Mouse (Mus musculus): ENCODE results near the gene Dnaja2. TPM values are rescaled to one million over a fixed set of nuclear protein-coding genes. Genes with fewer than 3 reads are reported as not detected.

The Dnaja2 gene
- total RNA-seq, 1 experiment: 158 TPM

DNA sequence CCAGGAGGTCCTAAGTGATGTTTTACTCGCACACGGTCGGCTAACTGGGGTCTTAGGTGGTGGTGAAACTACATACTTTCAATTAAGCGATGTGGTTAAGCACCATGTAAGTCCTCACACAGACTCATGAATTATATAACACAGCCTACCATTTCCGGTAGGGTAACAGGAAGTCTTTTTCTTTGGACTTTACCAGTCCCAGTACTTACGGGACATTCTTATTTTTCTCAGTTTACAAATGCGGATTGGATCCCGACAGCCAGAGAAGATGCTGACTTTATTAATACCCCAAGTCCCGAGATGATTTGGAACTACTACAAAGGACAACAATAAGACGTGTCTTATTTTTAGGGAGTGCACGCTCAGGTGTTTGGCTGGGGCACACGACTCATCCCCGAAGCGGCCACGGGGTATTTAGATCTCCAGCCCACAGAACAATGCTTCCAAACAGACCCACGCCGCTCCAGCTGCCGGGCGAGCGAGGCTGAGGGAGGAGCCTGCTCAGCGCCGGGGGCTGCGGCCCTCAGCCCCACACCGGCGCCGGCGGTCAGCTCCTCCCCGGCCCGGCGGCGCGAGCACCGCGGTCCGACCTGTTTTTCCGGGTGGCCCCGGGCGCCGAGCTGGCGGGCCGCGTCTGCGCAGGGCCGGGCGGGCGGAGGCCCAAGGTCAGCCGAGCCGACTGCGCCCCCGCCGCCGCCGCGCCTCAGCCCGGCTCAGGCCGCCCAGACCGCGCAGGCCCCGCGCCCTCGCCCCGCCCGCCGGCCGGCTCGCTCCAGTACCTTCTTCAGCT lies 558 bp downstream of the Dnaja2 start:
- Histone ChIP-seq H3K9me3 (ENCODE audit: control insufficient read depth, insufficient read depth, low read depth, low read length) (no peaks in the 10 kb centered on the region), H3K4me3 (ENCODE audit: insufficient read depth in 1 of 2, low read depth in 1 of 2, low read length in 2 of 2, poor library complexity in 1 of 2, severe bottlenecking in 1 of 2) (peak overlapping the region; percentile 75 to 100), H3K4me1 (ENCODE audit: control insufficient read depth in 2 of 2, insufficient read depth in 2 of 2, low read length in 2 of 2, poor library complexity in 1 of 2) (peaks cover 2 to 3% of the 10 kb centered on the region in 2 experiments; a peak in 2 of 4 replicates), H3K27ac (ENCODE audit: insufficient read depth, low read depth, low read length, poor library complexity, severe bottlenecking) (peak overlapping the region; percentile 98), H3K36me3 (ENCODE audit: control insufficient read depth, insufficient read depth, low read length, poor library complexity, severe bottlenecking) (peaks cover 11% of the 10 kb centered on the region), H3K9ac (ENCODE audit: insufficient read depth, low read depth, low read length, poor library complexity, severe bottlenecking) (peak overlapping the region; percentile 100)
- DNase-seq (ENCODE audit: low read depth, low spot score): peak; percentile 11
- TF ChIP-seq HCFC1 (IDR thresholded peaks at IDR 0.05; ENCODE audit: borderline replicate concordance, insufficient read depth, low read length) (no peak), CHD2 (IDR thresholded peaks at IDR 0.05; ENCODE audit: low read depth, low read length) (no peak), MAFK (IDR thresholded peaks at IDR 0.05; ENCODE audit: insufficient read depth, low read depth, low read length) (no peak)
- in situ Hi-C loops (cut with MboI; ENCODE audit: low sequenced_read_pairs in 2 of 2, unreplicated experiment in 2 of 2): no loop called here

DNA sequence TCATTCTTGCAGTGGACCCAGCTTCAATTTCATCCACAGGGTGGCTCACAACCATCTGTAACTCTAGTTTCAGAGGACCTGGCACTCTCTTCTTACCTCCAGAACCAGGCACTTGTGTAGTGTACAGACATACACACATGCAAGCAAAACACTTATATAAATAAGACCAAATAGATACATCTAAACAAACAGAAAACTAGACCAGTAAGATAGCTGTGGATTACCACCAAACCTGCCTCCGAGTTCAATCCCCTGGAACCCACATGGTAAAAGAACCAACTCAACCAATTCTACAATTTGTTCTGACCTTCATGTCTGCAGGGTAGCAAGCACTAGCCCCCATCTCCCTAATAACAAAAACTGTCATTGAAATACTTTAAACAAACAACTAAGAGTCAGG lies 3.2 kb downstream of the Dnaja2 start:
- Histone ChIP-seq H3K4me1 (ENCODE audit: control insufficient read depth in 2 of 2, insufficient read depth in 2 of 2, low read length in 2 of 2, poor library complexity in 1 of 2) (peaks cover 2 to 3% of the 10 kb centered on the region in 2 experiments; a peak in 2 of 4 replicates), H3K4me3 (ENCODE audit: insufficient read depth in 1 of 2, low read depth in 1 of 2, low read length in 2 of 2, poor library complexity in 1 of 2, severe bottlenecking in 1 of 2) (no peak overlapping the region), H3K36me3 (ENCODE audit: control insufficient read depth, insufficient read depth, low read length, poor library complexity, severe bottlenecking) (peaks cover 20% of the 10 kb centered on the region), H3K9me3 (ENCODE audit: control insufficient read depth, insufficient read depth, low read depth, low read length) (no peaks in the 10 kb centered on the region), H3K9ac (ENCODE audit: insufficient read depth, low read depth, low read length, poor library complexity, severe bottlenecking) (no peak overlapping the region), H3K27ac (ENCODE audit: insufficient read depth, low read depth, low read length, poor library complexity, severe bottlenecking) (no peak overlapping the region)
- in situ Hi-C loops (cut with MboI; ENCODE audit: low sequenced_read_pairs in 2 of 2, unreplicated experiment in 2 of 2): no loop called here
- no peak for DNase-seq (ENCODE audit: low read depth, low spot score)
- TF ChIP-seq ZC3H11A (IDR thresholded peaks at IDR 0.05; ENCODE audit: borderline replicate concordance, low read depth, low read length) (no peak), HCFC1 (IDR thresholded peaks at IDR 0.05; ENCODE audit: borderline replicate concordance, insufficient read depth, low read length) (no peak), ZNF384 (IDR thresholded peaks at IDR 0.05; ENCODE audit: low read depth, low read length) (no peak), MAFK (IDR thresholded peaks at IDR 0.05; ENCODE audit: insufficient read depth, low read depth, low read length) (no peak), CHD2 (IDR thresholded peaks at IDR 0.05; ENCODE audit: low read depth, low read length) (no peak)

DNA sequence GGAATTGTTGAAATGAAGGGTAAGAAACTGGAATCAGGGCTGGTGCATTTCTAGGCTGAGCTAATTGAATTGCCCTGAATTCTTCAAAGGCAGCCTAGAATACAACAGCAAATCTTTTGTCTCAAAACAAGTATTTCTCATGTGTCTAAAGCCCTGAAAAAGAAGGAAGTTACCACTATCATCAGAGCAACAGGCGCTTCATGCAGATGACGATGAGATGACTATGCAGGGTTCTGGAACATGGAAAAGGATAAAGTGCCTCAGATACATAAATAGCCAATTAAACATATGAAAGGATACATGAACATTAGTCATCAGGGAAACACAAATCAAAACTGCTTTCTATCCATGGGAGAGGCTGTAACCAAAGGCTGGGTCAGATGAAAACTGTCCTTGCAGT lies 18.8 kb downstream of the Dnaja2 start:
- Histone ChIP-seq H3K36me3 (ENCODE audit: control insufficient read depth, insufficient read depth, low read length, poor library complexity, severe bottlenecking) (peaks cover 9% of the 10 kb centered on the region), H3K4me3 (ENCODE audit: insufficient read depth in 1 of 2, low read depth in 1 of 2, low read length in 2 of 2, poor library complexity in 1 of 2, severe bottlenecking in 1 of 2) (no peak overlapping the region), H3K27ac (ENCODE audit: insufficient read depth, low read depth, low read length, poor library complexity, severe bottlenecking) (no peak overlapping the region), H3K4me1 (ENCODE audit: control insufficient read depth in 2 of 2, insufficient read depth in 2 of 2, low read length in 2 of 2, poor library complexity in 1 of 2) (peaks cover 0 to 3% of the 10 kb centered on the region in 2 experiments; a peak in 2 of 4 replicates), H3K9ac (ENCODE audit: insufficient read depth, low read depth, low read length, poor library complexity, severe bottlenecking) (no peak overlapping the region), H3K9me3 (ENCODE audit: control insufficient read depth, insufficient read depth, low read depth, low read length) (no peaks in the 10 kb centered on the region)
- no peak for TF ChIP-seq CHD2 (IDR thresholded peaks at IDR 0.05; ENCODE audit: low read depth, low read length)
- no peak for TF ChIP-seq ZNF384 (IDR thresholded peaks at IDR 0.05; ENCODE audit: low read depth, low read length)
- no peak for TF ChIP-seq HCFC1 (IDR thresholded peaks at IDR 0.05; ENCODE audit: borderline replicate concordance, insufficient read depth, low read length)
- TF ChIP-seq ZC3H11A (IDR thresholded peaks at IDR 0.05; ENCODE audit: borderline replicate concordance, low read depth, low read length): no peak
- no peak for TF ChIP-seq MAFK (IDR thresholded peaks at IDR 0.05; ENCODE audit: insufficient read depth, low read depth, low read length)
- no peak for DNase-seq (ENCODE audit: low read depth, low spot score)
- in situ Hi-C loops (cut with MboI; ENCODE audit: low sequenced_read_pairs in 2 of 2, unreplicated experiment in 2 of 2): no loop called here

DNA sequence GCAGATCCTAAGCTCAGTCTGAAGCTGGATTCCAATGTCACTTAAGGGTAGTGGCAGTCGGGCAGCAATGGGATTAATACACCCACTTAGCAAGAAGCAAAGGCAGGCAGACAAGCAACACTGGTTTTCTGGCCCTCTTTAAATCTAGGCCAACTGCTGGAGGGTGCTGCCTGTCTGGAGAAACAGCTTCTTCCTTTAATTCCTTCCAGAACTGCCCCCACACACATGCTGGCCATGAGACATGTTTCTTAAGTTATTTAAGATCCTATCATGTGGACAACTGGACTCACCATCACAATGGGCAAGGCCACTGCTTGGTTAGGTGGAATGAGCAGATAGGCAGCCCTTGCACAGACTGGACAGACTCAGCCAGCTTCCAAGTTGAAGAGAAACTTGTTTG lies 21.0 kb downstream of the Dnaja2 start:
- in situ Hi-C loops (cut with MboI; ENCODE audit: low sequenced_read_pairs in 2 of 2, unreplicated experiment in 2 of 2): no loop called here
- no peak for TF ChIP-seq ZC3H11A (IDR thresholded peaks at IDR 0.05; ENCODE audit: borderline replicate concordance, low read depth, low read length)
- no peak for TF ChIP-seq CHD2 (IDR thresholded peaks at IDR 0.05; ENCODE audit: low read depth, low read length)
- TF ChIP-seq MAFK (IDR thresholded peaks at IDR 0.05; ENCODE audit: insufficient read depth, low read depth, low read length): no peak
- TF ChIP-seq ZNF384 (IDR thresholded peaks at IDR 0.05; ENCODE audit: low read depth, low read length): no peak
- TF ChIP-seq HCFC1 (IDR thresholded peaks at IDR 0.05; ENCODE audit: borderline replicate concordance, insufficient read depth, low read length): no peak
- DNase-seq (ENCODE audit: low read depth, low spot score): no peak
- Histone ChIP-seq H3K27ac (ENCODE audit: insufficient read depth, low read depth, low read length, poor library complexity, severe bottlenecking) (no peak overlapping the region), H3K36me3 (ENCODE audit: control insufficient read depth, insufficient read depth, low read length, poor library complexity, severe bottlenecking) (peaks cover 8% of the 10 kb centered on the region), H3K4me3 (ENCODE audit: insufficient read depth in 1 of 2, low read depth in 1 of 2, low read length in 2 of 2, poor library complexity in 1 of 2, severe bottlenecking in 1 of 2) (no peak overlapping the region), H3K4me1 (ENCODE audit: control insufficient read depth in 2 of 2, insufficient read depth in 2 of 2, low read length in 2 of 2, poor library complexity in 1 of 2) (peaks cover 0 to 3% of the 10 kb centered on the region in 2 experiments; a peak in 2 of 4 replicates), H3K9ac (ENCODE audit: insufficient read depth, low read depth, low read length, poor library complexity, severe bottlenecking) (no peak overlapping the region), H3K9me3 (ENCODE audit: control insufficient read depth, insufficient read depth, low read depth, low read length) (no peaks in the 10 kb centered on the region)

Measured in ES-E14 (cell line).